Comparison of ENCODE assay signal across 13 mouse cellular contexts in genomic region chr5:137539291-137539801, GRCm38 (mm10). TPM values are rescaled to one million over a fixed set of nuclear protein-coding genes. Genes with fewer than 3 reads are reported as not detected.
A peak's percentile ranks its signal among the peaks of the same experiment; 100 is the strongest.
DNase-seq lines count a peak whose midpoint lies in the region; ATAC-seq and TF ChIP-seq lines count a peak whose summit lies in the region.
"Had no signal": no experiment of that assay in that cellular context is flagged by ENCODE, and none has a peak within 500 bp of the region (broad histone marks: within the 10 kb centered on the region; RNA-seq: fewer than 3 reads in every experiment).

No protein-coding gene starts in this region.

- no peaks in the 10 kb centered on the region for H3K9me3 ChIP-seq in heart, embryonic 13.5 days
- no peaks in the 10 kb centered on the region for H3K9me3 ChIP-seq in lung, postnatal 0 days (ENCODE audit: low read length)
- H3K9me3 ChIP-seq in kidney, embryonic 15.5 days (replicated peaks), result no peaks in the 10 kb centered on the region

- no peak for TF ChIP-seq POLR2A in brain, embryonic 14.5 days (IDR thresholded peaks at IDR 0.05; ENCODE audit: borderline replicate concordance, extremely low read depth, insufficient read depth, insufficient read length, poor library complexity, severe bottlenecking)

- no peak overlapping the region for H3K27ac ChIP-seq in heart, embryonic 13.5 days (replicated peaks)
- no peak overlapping the region for H3K27ac ChIP-seq in lung, postnatal 0 days (ENCODE audit: low read length)
- no peak overlapping the region for H3K27ac ChIP-seq in kidney, embryonic 15.5 days

- H3K4me1 ChIP-seq in heart, embryonic 13.5 days, result peaks cover 5% of the 10 kb centered on the region
- H3K4me1 ChIP-seq in lung, postnatal 0 days (ENCODE audit: insufficient read depth, low read depth, low read length), result no peaks in the 10 kb centered on the region
- H3K4me1 ChIP-seq in kidney, embryonic 15.5 days, result no peaks in the 10 kb centered on the region

- ATAC-seq in heart, embryonic 13.5 days (ENCODE audit: extremely low read depth, insufficient number of reproducible peaks, low FRiP score, low TSS enrichment), result no peak
- ATAC-seq in lung, postnatal 0 days, result no peak
- ATAC-seq in monocyte, adult 5-6 weeks (replicated peaks; ENCODE audit: insufficient number of reproducible peaks, low FRiP score, low TSS enrichment, poor library complexity, severe bottlenecking), result no peak
- ATAC-seq in kidney, embryonic 15.5 days (replicated peaks; ENCODE audit: low FRiP score), result no peak

- no peak overlapping the region for H3K9ac ChIP-seq in heart, embryonic 13.5 days
- no peak overlapping the region for H3K9ac ChIP-seq in lung, postnatal 0 days (replicated peaks; ENCODE audit: low read depth)
- H3K9ac ChIP-seq in kidney, embryonic 15.5 days, result no peak overlapping the region

- no peaks in the 10 kb centered on the region for H3K27me3 ChIP-seq in heart, embryonic 13.5 days (replicated peaks)
- no peaks in the 10 kb centered on the region for H3K27me3 ChIP-seq in lung, postnatal 0 days (replicated peaks; ENCODE audit: insufficient read depth, low read length)
- H3K27me3 ChIP-seq in kidney, embryonic 15.5 days, result no peaks in the 10 kb centered on the region

- H3K4me3 ChIP-seq in heart, embryonic 13.5 days, result no peak overlapping the region
- H3K4me3 ChIP-seq in lung, postnatal 0 days (ENCODE audit: low read depth, low read length), result no peak overlapping the region
- no peak overlapping the region for H3K4me3 ChIP-seq in kidney, embryonic 15.5 days (replicated peaks)

- intact Hi-C loops in heart, postnatal 14 days (cut with DNase I), result no loop called here

- 0 out of 2 replicates have a peak overlapping the region, but pooled peaks have one; percentile 6 for H3K4me2 ChIP-seq in heart, embryonic 13.5 days
- H3K4me2 ChIP-seq in lung, postnatal 0 days (replicated peaks; ENCODE audit: low read depth, low read length), result no peak overlapping the region
- no peak overlapping the region for H3K4me2 ChIP-seq in kidney, embryonic 15.5 days

- no peak for TF ChIP-seq CTCF in lung, postnatal 0 days (IDR thresholded peaks at IDR 0.05)
- no peak for TF ChIP-seq CTCF in brain, embryonic 14.5 days (IDR thresholded peaks at IDR 0.05; ENCODE audit: borderline replicate concordance, extremely low read depth, insufficient read depth, insufficient read length)

- DNase-seq in heart, postnatal 14 days, result no peak
- DNase-seq in lung, postnatal 0 days (ENCODE audit: low spot score), result peak; percentile 47
- no peak for DNase-seq in lung, postnatal 4 days
- peak; percentile 88 for DNase-seq in brain, embryonic 14.5 days (ENCODE audit: low read depth)
- DNase-seq in cerebellum, postnatal 25 days, result peak; percentile 79 to 82
- DNase-seq: kidney, adult 9 months; lung, adult 18-20 months had no signal

- no peak for TF ChIP-seq EP300 in lung, postnatal 0 days (IDR thresholded peaks at IDR 0.05)

- 45% methylated on average over 7 of the region's 7 CpGs for WGBS in heart, embryonic 13.5 days
- 32% methylated on average over 7 of the region's 7 CpGs for WGBS in lung, postnatal 0 days
- WGBS in kidney, embryonic 15.5 days, result 68% methylated on average over 7 of the region's 7 CpGs

- no peaks in the 10 kb centered on the region for H3K36me3 ChIP-seq in heart, embryonic 13.5 days
- H3K36me3 ChIP-seq in lung, postnatal 0 days (ENCODE audit: insufficient read depth, low read length), result no peaks in the 10 kb centered on the region
- H3K36me3 ChIP-seq in kidney, embryonic 15.5 days, result no peaks in the 10 kb centered on the region

RNA-seq across cellular contexts. Expression of gene Gnb2, which starts 6.0 kb away (rescaled TPM):
- 299 and 300 TPM in 2 replicates for polyA plus RNA-seq in heart, embryonic 13.5 days (2015; fragmentation: Nextera tagmentation; extraction: Ambion mirVana)
- total RNA-seq in heart, postnatal 14 days (2021), result 100 to 1,000 TPM; 322 to 323 TPM
- polyA plus RNA-seq in lung, postnatal 0 days (2015; fragmentation: Nextera tagmentation; extraction: Ambion mirVana), result 507 and 513 TPM in 2 replicates
- 1,055 and 1,401 TPM in 2 replicates for polyA plus RNA-seq in brain, embryonic 14.5 days (2012; rRNA removed)
- total RNA-seq in monocyte, adult 5-6 weeks (2017), result 361 to 408 TPM (median 386 TPM) in 3 replicates
- 337 and 348 TPM in 2 replicates for polyA plus RNA-seq in kidney, embryonic 15.5 days (2015; fragmentation: Nextera tagmentation; extraction: Ambion mirVana)

RNA-seq across cellular contexts. Expression of gene Epo, which starts 6.3 kb away (rescaled TPM):
- not detected in 2 replicates for polyA plus RNA-seq in heart, embryonic 13.5 days (2015; fragmentation: Nextera tagmentation; extraction: Ambion mirVana)
- total RNA-seq in heart, postnatal 14 days (2021), result not detected
- polyA plus RNA-seq in lung, postnatal 0 days (2015; fragmentation: Nextera tagmentation; extraction: Ambion mirVana), result not detected in 2 replicates
- polyA plus RNA-seq in brain, embryonic 14.5 days (2012; rRNA removed), result not detected in 2 replicates
- not detected in 3 replicates for total RNA-seq in monocyte, adult 5-6 weeks (2017)
- 0.45 TPM in 1 of 2 replicates, not detected in the other for polyA plus RNA-seq in kidney, embryonic 15.5 days (2015; fragmentation: Nextera tagmentation; extraction: Ambion mirVana)
- total RNA-seq: adrenal gland, adult 18-20 months; gastrocnemius, postnatal 4 days; left cerebral cortex, adult 8-10 months had no signal

RNA-seq across cellular contexts. Expression of gene Actl6b, which starts 14.0 kb away (rescaled TPM):
- polyA plus RNA-seq in heart, embryonic 13.5 days (2015; fragmentation: Nextera tagmentation; extraction: Ambion mirVana), result 0.27 and 0.35 TPM in 2 replicates
- total RNA-seq in heart, postnatal 14 days (2021), result not detected
- 0.15 TPM in 1 of 2 replicates, not detected in the other for polyA plus RNA-seq in lung, postnatal 0 days (2015; fragmentation: Nextera tagmentation; extraction: Ambion mirVana)
- 298 and 316 TPM in 2 replicates for polyA plus RNA-seq in brain, embryonic 14.5 days (2012; rRNA removed)
- total RNA-seq in monocyte, adult 5-6 weeks (2017), result not detected in 3 replicates
- polyA plus RNA-seq in kidney, embryonic 15.5 days (2015; fragmentation: Nextera tagmentation; extraction: Ambion mirVana), result 0.40 and 1.8 TPM in 2 replicates
- total RNA-seq: gastrocnemius, postnatal 4 days had no signal

RNA-seq across cellular contexts. Expression of gene Gigyf1, which starts 21.0 kb away (rescaled TPM):
- 8.4 and 8.8 TPM in 2 replicates for polyA plus RNA-seq in heart, embryonic 13.5 days (2015; fragmentation: Nextera tagmentation; extraction: Ambion mirVana)
- 10 to 100 TPM; 28.3 to 33.8 TPM for total RNA-seq in heart, postnatal 14 days (2021)
- polyA plus RNA-seq in lung, postnatal 0 days (2015; fragmentation: Nextera tagmentation; extraction: Ambion mirVana), result 10.6 and 12.4 TPM in 2 replicates
- 56.9 and 57.9 TPM in 2 replicates for polyA plus RNA-seq in brain, embryonic 14.5 days (2012; rRNA removed)
- 11.9 to 24.2 TPM (median 12.0 TPM) in 3 replicates for total RNA-seq in monocyte, adult 5-6 weeks (2017)
- 13.2 and 14.7 TPM in 2 replicates for polyA plus RNA-seq in kidney, embryonic 15.5 days (2015; fragmentation: Nextera tagmentation; extraction: Ambion mirVana)

RNA-seq across cellular contexts. Expression of gene Tfr2, which starts 30.3 kb away (rescaled TPM):
- 0.59 and 2.5 TPM in 2 replicates for polyA plus RNA-seq in heart, embryonic 13.5 days (2015; fragmentation: Nextera tagmentation; extraction: Ambion mirVana)
- total RNA-seq in heart, postnatal 14 days (2021), result not detected
- polyA plus RNA-seq in lung, postnatal 0 days (2015; fragmentation: Nextera tagmentation; extraction: Ambion mirVana), result 0.33 and 0.87 TPM in 2 replicates
- polyA plus RNA-seq in brain, embryonic 14.5 days (2012; rRNA removed), result 9.4 and 13.5 TPM in 2 replicates
- 0.29 to 0.53 TPM (median 0.38 TPM) in 3 replicates for total RNA-seq in monocyte, adult 5-6 weeks (2017)
- 0.42 and 0.99 TPM in 2 replicates for polyA plus RNA-seq in kidney, embryonic 15.5 days (2015; fragmentation: Nextera tagmentation; extraction: Ambion mirVana)

Comparison
In these comparisons a context has a peak if more than half of its experiments do, and no peak if none do; other contexts are left out.
1. DNase-seq: peak in lung, postnatal 0 days (single experiment), brain, embryonic 14.5 days (single experiment) and cerebellum, postnatal 25 days (2 of 2); none in heart, postnatal 14 days (0 of 2) and lung, postnatal 4 days (0 of 2).
2. RNA of gene Actl6b, which starts 14.0 kb away (polyA plus RNA-seq): 298 to 316 TPM in brain, embryonic 14.5 days; 0.40 to 1.8 TPM in kidney, embryonic 15.5 days, 0.27 to 0.35 TPM in heart, embryonic 13.5 days and 0.15 TPM in lung, postnatal 0 days; every median in the first group is over 100 times any median in the second.